Mouse (Mus musculus) brain, embryonic 14.5 days (tissue): ENCODE results near the gene Hsd3b4.
"Not testable (repeated sequence)": the region's sequence is repeated elsewhere in the genome, so short reads cannot be mapped to it uniquely, and the experiment has no call there.

Experiments used
- CTCF ChIP-seq: fragments of 200-500 bp; IDR thresholded peaks from 2 replicates; pipeline ENCODE4 v1.5.1; 2012; ENCODE audit warnings: inconsistent platforms, mild to moderate bottlenecking, moderate library complexity, borderline replicate concordance; ENCODE audit not compliant: insufficient read depth, insufficient read length; ENCODE audit errors: extremely low read depth
- POLR2A ChIP-seq: fragments of 200-500 bp; IDR thresholded peaks from 2 replicates; pipeline ENCODE4 v1.6.1; 2012; ENCODE audit warnings: mild to moderate bottlenecking, inconsistent platforms, borderline replicate concordance; ENCODE audit not compliant: poor library complexity, insufficient read depth, insufficient read length, severe bottlenecking; ENCODE audit errors: extremely low read depth

- TF ChIP-seq POLR2A, CTCF: not testable (repeated sequence)
Observed at GRCm38 (mm10) chr3:98550832-98551231, 40.5 kb upstream of the Hsd3b4 start.
